Mouse (Mus musculus): ENCODE results near the gene Tbc1d5.

- no peak for TF ChIP-seq MYOD1 (IDR thresholded peaks at IDR 0.05; ENCODE audit: control insufficient read depth, insufficient read length, low read depth)
- TF ChIP-seq CTCF (IDR thresholded peaks at IDR 0.05; ENCODE audit: control insufficient read depth, insufficient read depth, insufficient read length): no peak
- no peak for TF ChIP-seq MYOG (IDR thresholded peaks at IDR 0.05; ENCODE audit: control insufficient read depth, extremely low read depth, insufficient read length)
Measured at GRCm38 (mm10) chr17:50726265-50726664, 452.9 kb downstream of the Tbc1d5 start.
